Mouse (Mus musculus) intestine, embryonic 15.5 days (tissue): Measurements from ENCODE around the gene Ebf3. TPM values are rescaled to one million over a fixed set of nuclear protein-coding genes. Genes with fewer than 3 reads are reported as not detected.

Experiments used
- ATAC-seq: fragments of 200-750 bp; cut with Nextera tagmentation; 2 replicates; pipeline ENCODE4 v1.8.0; 2017; ENCODE audit warnings: moderate TSS enrichment, moderate library complexity
- H3K27ac ChIP-seq: fragments of 300-500 bp; sonication (generic); 2 replicates; pipeline ENCODE4 v1.5.1; 2015; ENCODE audit warnings: mild to moderate bottlenecking, inconsistent platforms
- H3K27me3 ChIP-seq: fragments of 300-500 bp; sonication (generic); replicated peaks from 2 replicates; pipeline ENCODE4 v1.6.1; 2015; ENCODE audit warnings: inconsistent platforms
- H3K36me3 ChIP-seq: fragments of 300-500 bp; sonication (generic); 2 replicates; pipeline ENCODE4 v1.6.1; 2015; ENCODE audit warnings: inconsistent platforms
- H3K4me1 ChIP-seq: fragments of 300-500 bp; sonication (generic); replicated peaks from 2 replicates; pipeline ENCODE4 v1.6.1; 2015; ENCODE audit warnings: inconsistent platforms
- H3K4me2 ChIP-seq: fragments of 300-500 bp; sonication (generic); replicated peaks from 2 replicates; pipeline ENCODE4 v1.6.1; 2015; ENCODE audit warnings: mild to moderate bottlenecking, inconsistent platforms
- H3K4me3 ChIP-seq: fragments of 300-500 bp; sonication (generic); replicated peaks from 2 replicates; pipeline ENCODE4 v1.5.1; 2015; ENCODE audit warnings: inconsistent platforms
- H3K9ac ChIP-seq: fragments of 300-500 bp; sonication (generic); 2 replicates; pipeline ENCODE4 v1.6.1; 2015; ENCODE audit warnings: inconsistent platforms
- H3K9me3 ChIP-seq: fragments of 300-500 bp; sonication (generic); 2 replicates; pipeline ENCODE4 v1.6.1; 2016; ENCODE audit warnings: inconsistent platforms
- WGBS: fragments of 180-500 bp; shearing (Covaris S2); methylation state at CpG from one replicate; pipeline ENCODE4 v1.1.7; 2015; 5-methylcytosine and 5-hydroxymethylcytosine counted together
- polyA plus RNA-seq: library from polyadenylated mRNA; unstranded; fragments of >200 nt; fragmentation: Nextera tagmentation; extraction: Ambion mirVana; gene quantifications from 2 replicates; pipeline ENCODE4 v1.2.1, GENCODE M21; 2015

Ebf3 gene
- polyA plus RNA-seq, 1 experiment from 2014 or later, result 1.3 TPM

DNA sequence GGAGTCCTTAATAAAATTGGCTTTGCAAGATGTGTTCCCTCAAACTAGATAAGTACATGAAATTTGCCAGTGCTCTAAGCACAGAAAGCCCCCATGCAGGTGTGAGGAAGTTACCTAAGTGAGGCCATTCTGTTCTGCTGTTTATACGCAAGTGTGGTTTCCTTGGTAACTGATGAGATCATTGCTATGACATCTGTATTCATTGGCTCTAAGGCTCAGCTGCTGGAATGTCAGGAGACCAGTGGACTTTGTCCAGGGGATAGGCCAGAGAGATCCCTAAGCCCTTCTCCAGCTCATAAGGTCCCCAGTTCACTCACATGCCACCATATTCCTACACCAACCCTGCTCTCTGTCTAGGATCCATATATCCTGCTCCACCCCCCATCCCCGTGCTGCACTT, 162.4 kb downstream of the Ebf3 start:
- WGBS, result 73% methylated on average over 2 of the region's 2 CpGs
- Histone ChIP-seq H3K4me3 (no peak overlapping the region), H3K9me3 (no peaks in the 10 kb centered on the region), H3K27me3 (no peaks in the 10 kb centered on the region), H3K27ac (no peak overlapping the region), H3K36me3 (no peaks in the 10 kb centered on the region), H3K9ac (no peak overlapping the region), H3K4me1 (peaks cover 4% of the 10 kb centered on the region; the same call in 1 of the 2 replicates), H3K4me2 (no peak overlapping the region)
- peak; percentile 74 for ATAC-seq

DNA sequence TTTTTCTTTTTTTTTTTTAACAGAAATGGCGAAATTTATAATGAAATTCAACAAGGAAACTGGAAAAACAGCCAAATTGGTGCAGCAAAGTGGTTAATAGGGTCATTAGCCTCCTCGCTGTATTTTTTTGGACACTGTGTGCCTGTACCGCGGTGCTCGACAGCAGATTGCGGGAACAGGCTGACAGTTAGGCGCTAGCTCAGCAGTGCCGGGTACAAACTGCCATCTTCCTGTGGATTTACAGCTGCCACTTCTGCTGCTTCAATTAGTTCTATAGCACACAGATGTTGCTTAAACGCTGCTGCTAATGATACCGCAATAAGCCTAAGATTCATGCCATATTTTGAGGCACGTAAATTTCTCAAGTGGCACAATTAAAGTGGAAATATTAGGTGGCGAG, 167.1 kb downstream of the Ebf3 start:
- Histone ChIP-seq H3K27ac (no peak overlapping the region), H3K27me3 (no peaks in the 10 kb centered on the region), H3K36me3 (no peaks in the 10 kb centered on the region), H3K4me1 (0 out of 2 replicates have a peak, but pooled peaks cover 4% of the 10 kb centered on the region), H3K4me2 (no peak overlapping the region), H3K9me3 (no peaks in the 10 kb centered on the region), H3K9ac (no peak overlapping the region), H3K4me3 (no peak overlapping the region)
- 86% methylated on average over 12 of the region's 12 CpGs for WGBS
- no peak for ATAC-seq

Other genes starting within 250 kb of the Ebf3 start
- 23.3 and 23.5 TPM in 2 replicates for gene 9430038I01Rik, start 96.3 kb upstream of the Ebf3 start, polyA plus RNA-seq
- gene Glrx3, start 123.2 kb upstream of the Ebf3 start, polyA plus RNA-seq, result 219 and 237 TPM in 2 replicates